Mouse (Mus musculus) thymus, adult 2 months (tissue): Measurements from ENCODE around the gene Dst.

Experiments
- CTCF ChIP-seq: fragments of 200-500 bp; IDR thresholded peaks from 2 replicates; pipeline ENCODE4 v1.5.1; 2012; ENCODE audit warnings: mild to moderate bottlenecking, control low read depth, low read length, moderate library complexity, borderline replicate concordance; ENCODE audit not compliant: control insufficient read depth, poor library complexity, insufficient read depth; ENCODE audit errors: extremely low read depth
- POLR2A ChIP-seq: fragments of 200-500 bp; IDR thresholded peaks from 2 replicates; pipeline ENCODE4 v1.6.1; 2012; ENCODE audit warnings: mild to moderate bottlenecking, low read length, control low read depth, moderate library complexity; ENCODE audit not compliant: control insufficient read depth, poor library complexity, insufficient read depth; ENCODE audit errors: extremely low read depth

DNA sequence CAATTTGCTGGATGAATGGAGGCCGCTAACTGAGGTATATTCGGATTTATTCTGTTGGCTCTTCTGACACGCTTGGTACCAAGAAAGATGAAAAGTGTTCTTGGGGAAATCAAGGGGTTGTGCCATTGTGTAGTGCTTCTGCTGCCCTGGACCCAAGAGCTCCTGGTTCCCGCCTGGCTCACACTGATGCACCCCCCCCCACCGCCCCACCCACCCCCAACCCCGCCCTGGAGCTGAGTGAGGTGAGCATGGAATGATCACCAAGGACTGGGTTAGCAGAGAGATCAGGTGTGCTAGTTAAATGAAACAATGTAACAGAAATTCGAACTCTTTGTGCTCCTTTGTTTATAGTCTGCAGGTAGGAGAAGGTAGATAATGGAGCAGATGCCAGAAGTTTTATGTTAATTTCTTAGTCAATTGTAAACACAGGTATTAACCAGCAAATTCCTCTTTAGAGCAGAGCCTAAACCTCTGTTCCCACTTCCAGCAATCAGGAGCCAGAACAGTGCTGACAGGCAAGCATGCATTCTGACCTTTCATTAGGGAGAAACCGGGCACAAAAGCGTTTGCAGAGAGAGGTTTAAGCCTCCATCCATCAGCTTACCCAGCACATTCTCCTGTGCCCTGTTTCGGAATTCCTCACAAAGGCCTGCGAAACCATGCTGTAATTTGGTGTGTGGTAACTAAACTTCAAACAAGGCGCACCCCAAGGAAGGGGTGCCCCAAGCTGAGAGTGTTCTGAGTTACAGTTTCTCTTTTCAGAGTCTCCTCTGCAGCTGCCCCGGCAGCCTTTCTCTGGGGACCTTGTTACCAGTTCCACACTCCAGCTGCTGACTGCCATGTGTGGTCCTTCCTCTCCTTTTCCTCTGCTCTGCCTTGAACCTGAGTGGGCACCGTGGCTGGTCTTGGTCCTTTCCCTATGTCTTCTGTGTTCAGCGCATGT lies 166.5 kb downstream of the Dst start:
- TF ChIP-seq CTCF (no peak), POLR2A (no peak)
